Mouse (Mus musculus): Measurements from ENCODE around the gene Qrich2.
A peak's percentile ranks its signal among the peaks of the same experiment; 100 is the strongest.
"Not testable (repeated sequence)": the region's sequence is repeated elsewhere in the genome, so short reads cannot be mapped to it uniquely, and the experiment has no call there.

Gene Qrich2

GRCm38 (mm10) chr11:116412028-116412827, 53.8 kb downstream of the Qrich2 start:
- DNase-seq (ENCODE audit: low read depth, low spot score): no peak

- peak; percentile 51 for DNase-seq (ENCODE audit: low read depth, low spot score)
Observed at GRCm38 (mm10) chr11:116411582-116411981, 54.5 kb downstream of the Qrich2 start.

- DNase-seq (ENCODE audit: low read depth, low spot score): not testable (repeated sequence)
Observed at GRCm38 (mm10) chr11:116410415-116410814, 55.6 kb downstream of the Qrich2 start.

GRCm38 (mm10) chr11:116409008-116409407, 57.0 kb downstream of the Qrich2 start:
- DNase-seq (ENCODE audit: low read depth, low spot score): no peak

GRCm38 (mm10) chr11:116406231-116406728, 59.8 kb downstream of the Qrich2 start:
- DNase-seq (ENCODE audit: low read depth, low spot score): no peak

- no peak for DNase-seq (ENCODE audit: low read depth, low spot score)
Observed at GRCm38 (mm10) chr11:116405601-116406000, 60.4 kb downstream of the Qrich2 start.

- DNase-seq (ENCODE audit: low read depth, low spot score): no peak
Observed at GRCm38 (mm10) chr11:116400560-116400959, 65.5 kb downstream of the Qrich2 start.

GRCm38 (mm10) chr11:116398348-116398677, 67.7 kb downstream of the Qrich2 start:
- peak; percentile 45 for DNase-seq (ENCODE audit: low read depth, low spot score)

- no peak for DNase-seq (ENCODE audit: low read depth, low spot score)
Observed at GRCm38 (mm10) chr11:116397517-116398347, 68.3 kb downstream of the Qrich2 start.

GRCm38 (mm10) chr11:116396934-116397330, 69.1 kb downstream of the Qrich2 start:
- DNase-seq (ENCODE audit: low read depth, low spot score): no peak

GRCm38 (mm10) chr11:116396276-116396933, 69.6 kb downstream of the Qrich2 start:
- no peak for DNase-seq (ENCODE audit: low read depth, low spot score)

- no peak for DNase-seq (ENCODE audit: low read depth, low spot score)
Observed at GRCm38 (mm10) chr11:116394769-116395168, 71.3 kb downstream of the Qrich2 start.

Data from R1 (cell line).